Mouse (Mus musculus): Measurements from ENCODE around the gene Car5a. TPM values are rescaled to one million over a fixed set of nuclear protein-coding genes. Genes with fewer than 3 reads are reported as not detected.

Car5a gene
- total and polyA plus RNA-seq, 3 experiments: 0.08 TPM; not detected in 2

GRCm38 (mm10) chr8:121948321-121949145, 3.8 kb upstream of the Car5a start (continued):
- TF ChIP-seq CTCF (IDR thresholded peaks at IDR 0.05 in 2 of 3, conservative IDR thresholded peaks at IDR 0.05 in 1 of 3; ENCODE audit: control insufficient read depth in 1 of 3, insufficient read depth in 1 of 3, low read depth in 2 of 3, low read length in 3 of 3, poor library complexity in 1 of 3, severe bottlenecking in 1 of 3): no peak
- 0 out of 2 replicates have a peak, but pooled peaks have one; percentile 30 for TF ChIP-seq TBP (IDR thresholded peaks at IDR 0.05; ENCODE audit: low read depth, low read length)
- TF ChIP-seq ZKSCAN1 (IDR thresholded peaks at IDR 0.05; ENCODE audit: low read depth, low read length): no peak
- no peak for TF ChIP-seq GABPA (IDR thresholded peaks at IDR 0.05; ENCODE audit: low read depth, low read length)

- TF ChIP-seq CTCF (IDR thresholded peaks at IDR 0.05 in 2 of 3, conservative IDR thresholded peaks at IDR 0.05 in 1 of 3; ENCODE audit: control insufficient read depth in 1 of 3, insufficient read depth in 1 of 3, low read depth in 2 of 3, low read length in 3 of 3, poor library complexity in 1 of 3, severe bottlenecking in 1 of 3): no peak
- peak; percentile 64 for TF ChIP-seq HCFC1 (IDR thresholded peaks at IDR 0.05; ENCODE audit: low read depth, low read length)
- peak; percentile 40; the same call in 1 of the 2 replicates for TF ChIP-seq MYC (IDR thresholded peaks at IDR 0.05; ENCODE audit: low read depth, low read length)
- peak; percentile 36; the same call in 1 of the 2 replicates for TF ChIP-seq POLR2AphosphoS2 (IDR thresholded peaks at IDR 0.05; ENCODE audit: low read length)
- 0 out of 2 replicates have a peak, but pooled peaks have one; percentile 16 for TF ChIP-seq USF1 (IDR thresholded peaks at IDR 0.05; ENCODE audit: low read depth, low read length)
- peak; percentile 29; the same call in 1 of the 2 replicates for TF ChIP-seq TCF12 (IDR thresholded peaks at IDR 0.05; ENCODE audit: low read depth, low read length)
- TF ChIP-seq ETS1 (IDR thresholded peaks at IDR 0.05; ENCODE audit: low read depth, low read length): 0 out of 2 replicates have a peak, but pooled peaks have one; percentile 56
- no peak for TF ChIP-seq MAFK (IDR thresholded peaks at IDR 0.05; ENCODE audit: borderline replicate concordance, low read depth, low read length)
- TF ChIP-seq USF2 (IDR thresholded peaks at IDR 0.05; ENCODE audit: borderline replicate concordance in 1 of 2, insufficient read depth in 1 of 2, low read depth in 1 of 2, low read length in 2 of 2): no peak
- peak; percentile 77; the same call in 1 of the 2 replicates for TF ChIP-seq MAX (IDR thresholded peaks at IDR 0.05; ENCODE audit: low read length)
- TF ChIP-seq RAD21 (IDR thresholded peaks at IDR 0.05; ENCODE audit: low read depth, low read length): no peak
- peak; percentile 42; the same call in 1 of the 2 replicates for TF ChIP-seq MAZ (IDR thresholded peaks at IDR 0.05; ENCODE audit: low read depth, low read length)
- no peak for TF ChIP-seq GATA1 (IDR thresholded peaks at IDR 0.05; ENCODE audit: low read depth, low read length)
- TF ChIP-seq TBP (IDR thresholded peaks at IDR 0.05; ENCODE audit: low read depth, low read length): peak; percentile 70; the same call in 1 of the 2 replicates
- peak; percentile 50 for TF ChIP-seq ELF1 (IDR thresholded peaks at IDR 0.05; ENCODE audit: low read depth, low read length)
- TF ChIP-seq MXI1 (IDR thresholded peaks at IDR 0.05; ENCODE audit: low read depth, low read length): peak; percentile 71
- peak; percentile 63 to 68 for TF ChIP-seq POLR2A (IDR thresholded peaks at IDR 0.05; ENCODE audit: control insufficient read depth in 1 of 2, insufficient read depth in 1 of 2, low read depth in 1 of 2, low read length in 2 of 2, poor library complexity in 1 of 2)
- peak; percentile 89 for TF ChIP-seq SIN3A (IDR thresholded peaks at IDR 0.05; ENCODE audit: low read length)
- no peak for TF ChIP-seq TAL1 (IDR thresholded peaks at IDR 0.05; ENCODE audit: low read length)
- TF ChIP-seq CHD2 (IDR thresholded peaks at IDR 0.05; ENCODE audit: low read length): peak; percentile 40; the same call in 1 of the 2 replicates
- peak; percentile 66; the same call in 1 of the 2 replicates for TF ChIP-seq NELFE (IDR thresholded peaks at IDR 0.05; ENCODE audit: low read depth, low read length)
- peak; percentile 63; the same call in 1 of the 2 replicates for TF ChIP-seq ZMIZ1 (IDR thresholded peaks at IDR 0.05; ENCODE audit: low read depth, low read length)
- peak; percentile 91; the same call in 1 of the 2 replicates for TF ChIP-seq E2F4 (IDR thresholded peaks at IDR 0.05; ENCODE audit: borderline replicate concordance, low read depth, low read length)
- H3K27me3 ChIP-seq (ENCODE audit: control insufficient read depth in 1 of 2, insufficient read depth in 2 of 2, low read length in 2 of 2): no peaks in the 10 kb centered on the region
- H3K27ac ChIP-seq (ENCODE audit: control insufficient read depth, low read depth, low read length): peak overlapping the region; percentile 79
- peaks cover 0 to 22% of the 10 kb centered on the region in 2 experiments; a peak in 3 of 4 replicates for H3K4me1 ChIP-seq (ENCODE audit: control insufficient read depth in 1 of 2, insufficient read depth in 2 of 2, low read length in 2 of 2)
- peaks cover 20% of the 10 kb centered on the region for H3K79me2 ChIP-seq (ENCODE audit: control insufficient read depth, insufficient read depth, low read length, poor library complexity)
- peaks cover 0 to 17% of the 10 kb centered on the region in 2 experiments; a peak in 2 of 4 replicates for H3K36me3 ChIP-seq (ENCODE audit: control insufficient read depth in 1 of 2, insufficient read depth in 2 of 2, low read length in 2 of 2)
- peak; percentile 97 for DNase-seq (ENCODE audit: low read depth, low spot score)
- H3K9me3 ChIP-seq (replicated peaks; ENCODE audit: insufficient read depth, low read length): no peaks in the 10 kb centered on the region
- H3K9ac ChIP-seq (ENCODE audit: control insufficient read depth, low read depth, low read length, poor library complexity, severe bottlenecking): peak overlapping the region; percentile 72
- peak overlapping the region; percentile 58 to 61 for H3K4me3 ChIP-seq (ENCODE audit: control insufficient read depth in 1 of 2, insufficient read depth in 1 of 2, low read depth in 2 of 2, low read length in 2 of 2)
These were observed 3.0 kb upstream of the Car5a start for GRCm38 (mm10) chr8:121947753-121948141.
